Mouse (Mus musculus): ENCODE results near the gene Tsfm.
A peak's percentile ranks its signal among the peaks of the same experiment; 100 is the strongest.

Gene Tsfm

DNA sequence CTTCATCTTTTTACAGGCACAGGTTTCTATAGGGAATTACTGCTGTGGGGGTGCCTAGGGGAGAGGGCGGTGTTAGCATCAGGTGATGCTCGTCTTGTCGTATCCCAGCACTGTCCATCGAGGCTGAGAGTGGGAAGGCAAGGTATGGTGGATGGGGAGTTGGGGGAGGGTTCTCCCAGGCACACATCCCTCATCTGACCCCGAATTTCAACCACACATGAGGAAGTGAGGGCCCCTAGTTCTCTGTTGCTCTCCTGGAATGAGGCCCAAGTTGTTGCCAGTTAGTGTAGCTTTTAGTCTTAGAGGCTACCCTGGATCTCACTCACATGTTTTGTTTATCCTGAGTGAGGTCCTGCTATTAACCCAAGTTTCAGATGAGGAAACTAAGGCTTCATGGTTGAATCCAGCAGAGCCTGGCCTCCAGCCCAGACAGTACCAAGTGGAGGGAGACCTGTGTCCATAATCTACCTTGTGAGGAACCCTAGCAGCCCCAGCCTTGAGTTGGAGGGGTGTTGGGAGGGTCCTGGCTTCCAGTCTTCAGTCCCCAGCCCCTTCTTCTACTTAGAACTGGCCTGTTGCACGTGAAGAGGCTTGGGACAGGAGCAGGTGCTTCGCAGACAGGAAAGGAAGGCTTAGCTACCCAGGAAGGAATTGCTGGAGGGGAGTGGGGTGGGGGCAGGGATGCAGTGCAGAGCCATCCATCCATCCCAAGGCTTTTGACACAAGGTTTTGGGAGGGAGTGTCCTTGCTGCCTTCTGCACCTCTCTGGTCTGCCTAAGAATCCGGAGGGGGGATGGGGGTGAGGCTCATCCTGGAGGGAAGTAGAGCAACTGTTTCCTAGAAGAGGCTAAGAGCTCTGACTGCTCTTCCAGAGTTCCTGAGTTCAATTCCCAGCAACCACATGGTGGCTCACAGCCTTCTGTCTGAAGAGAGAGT lies 43.2 kb downstream of the Tsfm start:
- DNase-seq (ENCODE audit: low spot score in 2 of 2) = no peak

DNA sequence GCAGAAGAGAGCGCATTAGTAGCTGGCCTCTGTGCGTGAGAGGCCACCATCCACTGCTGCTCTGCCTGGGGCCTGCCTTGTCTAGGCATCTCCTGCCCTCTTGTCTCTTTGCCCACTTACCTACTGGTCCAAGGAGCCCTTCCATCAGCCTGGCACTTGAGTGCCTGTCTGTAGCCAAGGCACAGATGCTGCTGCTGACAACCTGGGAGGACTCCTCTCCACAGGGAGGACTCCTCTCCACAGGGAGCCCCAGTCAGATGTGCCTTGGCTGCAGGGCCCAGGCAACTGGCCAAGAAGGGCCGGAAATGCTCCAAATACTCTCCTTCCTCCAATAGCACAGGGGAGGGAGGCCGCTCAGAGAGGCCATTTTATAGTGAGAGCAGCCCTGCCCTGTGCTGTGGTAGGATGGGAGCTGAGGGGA lies 44.1 kb downstream of the Tsfm start:
- peak; percentile 60 to 70 for DNase-seq (ENCODE audit: low spot score in 2 of 2)

DNA sequence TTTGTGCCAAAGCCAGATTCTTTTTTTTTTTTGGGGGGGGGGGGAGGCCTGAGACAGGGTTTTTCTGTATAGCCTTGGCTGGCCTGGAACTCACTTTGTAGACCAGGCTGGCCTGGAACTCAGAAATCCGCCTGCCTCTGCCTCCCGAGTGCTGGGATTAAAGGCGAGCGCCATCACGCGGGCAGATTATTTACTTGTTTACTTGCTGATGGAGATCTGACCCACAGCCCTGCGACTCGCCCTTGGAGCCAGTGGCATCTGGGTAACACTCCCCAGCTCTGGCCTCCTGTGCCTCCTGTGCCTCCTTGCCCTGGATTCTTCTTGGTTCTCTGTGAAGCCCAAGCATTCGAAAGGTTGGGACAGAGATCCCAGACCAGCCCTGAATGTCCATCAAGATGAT lies 45.1 kb downstream of the Tsfm start:
- DNase-seq (ENCODE audit: low spot score in 2 of 2) = no peak

DNA sequence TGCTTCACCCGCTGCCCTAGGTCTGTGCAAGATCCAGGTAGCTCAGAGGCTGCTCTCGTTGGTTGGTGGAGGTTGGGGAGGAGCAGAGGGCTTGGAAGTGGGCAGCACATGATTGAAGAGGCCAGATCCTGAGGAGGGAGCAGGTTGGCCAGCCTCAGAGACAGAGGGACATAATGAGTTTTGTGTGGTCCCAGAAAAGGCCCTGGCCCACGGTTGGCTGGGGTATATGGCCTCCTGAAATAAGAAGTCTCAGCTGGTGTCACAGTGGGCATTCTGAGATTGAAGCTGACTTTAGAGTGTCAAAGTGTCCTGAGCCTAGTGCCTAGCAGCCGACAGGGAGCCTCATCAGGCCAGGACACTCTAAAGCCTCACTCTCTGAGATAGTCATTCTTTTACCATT lies 45.5 kb downstream of the Tsfm start:
- DNase-seq (ENCODE audit: low spot score in 2 of 2) = no peak

GRCm38 (mm10) chr10:126984189-126985004 lies 46.2 kb downstream of the Tsfm start:
- DNase-seq (ENCODE audit: low spot score in 2 of 2) = no peak

- no peak for DNase-seq (ENCODE audit: low spot score in 2 of 2)
These were observed 47.4 kb downstream of the Tsfm start for GRCm38 (mm10) chr10:126983193-126983725.

- no peak for DNase-seq (ENCODE audit: low spot score in 2 of 2)
These were observed 48.9 kb downstream of the Tsfm start for GRCm38 (mm10) chr10:126981746-126982145.

GRCm38 (mm10) chr10:126980933-126981530 lies 49.6 kb downstream of the Tsfm start:
- DNase-seq (ENCODE audit: low spot score in 2 of 2) = no peak

DNA sequence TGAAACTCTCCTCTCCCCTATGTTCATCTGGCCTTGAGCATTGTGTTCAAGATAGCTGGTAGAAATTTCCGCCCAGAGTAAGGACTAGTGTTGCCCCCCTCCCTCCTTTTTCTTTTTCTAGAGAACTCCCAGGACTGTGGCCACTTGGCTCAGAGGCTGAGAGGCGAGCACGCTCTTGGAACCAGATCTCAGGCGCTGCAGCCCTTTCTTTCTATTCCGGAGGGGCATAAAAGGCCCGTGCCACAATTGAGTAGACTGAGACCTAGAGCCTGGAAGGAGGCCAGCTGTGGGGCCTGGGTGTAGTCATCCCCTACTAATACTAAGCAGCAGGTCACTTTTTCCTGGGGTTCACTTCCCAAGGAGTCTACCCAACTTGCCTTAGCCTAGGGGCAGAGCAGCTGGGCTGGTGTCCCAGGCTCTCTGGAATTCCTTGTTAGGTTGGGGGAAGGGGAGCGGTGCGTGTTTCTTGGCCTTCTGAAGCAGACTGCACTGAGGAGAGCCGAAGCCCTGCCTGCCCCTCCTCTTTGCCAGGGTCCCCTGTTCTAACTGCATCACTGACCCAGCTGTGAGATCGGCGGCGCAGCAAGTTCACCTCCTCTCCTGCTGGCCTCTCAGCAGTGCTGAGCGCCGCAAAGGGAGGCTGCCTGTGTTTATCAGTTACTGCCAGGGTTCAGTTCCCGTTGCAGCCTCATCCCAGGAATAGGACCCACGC lies 50.3 kb downstream of the Tsfm start:
- peak in 1 of 2 experiments; percentile 48 for DNase-seq (ENCODE audit: low spot score in 2 of 2)

GRCm38 (mm10) chr10:126979636-126980151 lies 50.9 kb downstream of the Tsfm start:
- no peak for DNase-seq (ENCODE audit: low spot score in 2 of 2)

GRCm38 (mm10) chr10:126979121-126979635 lies 51.5 kb downstream of the Tsfm start:
- DNase-seq (ENCODE audit: low spot score in 2 of 2) = peak in 1 of 2 experiments; percentile 62

DNA sequence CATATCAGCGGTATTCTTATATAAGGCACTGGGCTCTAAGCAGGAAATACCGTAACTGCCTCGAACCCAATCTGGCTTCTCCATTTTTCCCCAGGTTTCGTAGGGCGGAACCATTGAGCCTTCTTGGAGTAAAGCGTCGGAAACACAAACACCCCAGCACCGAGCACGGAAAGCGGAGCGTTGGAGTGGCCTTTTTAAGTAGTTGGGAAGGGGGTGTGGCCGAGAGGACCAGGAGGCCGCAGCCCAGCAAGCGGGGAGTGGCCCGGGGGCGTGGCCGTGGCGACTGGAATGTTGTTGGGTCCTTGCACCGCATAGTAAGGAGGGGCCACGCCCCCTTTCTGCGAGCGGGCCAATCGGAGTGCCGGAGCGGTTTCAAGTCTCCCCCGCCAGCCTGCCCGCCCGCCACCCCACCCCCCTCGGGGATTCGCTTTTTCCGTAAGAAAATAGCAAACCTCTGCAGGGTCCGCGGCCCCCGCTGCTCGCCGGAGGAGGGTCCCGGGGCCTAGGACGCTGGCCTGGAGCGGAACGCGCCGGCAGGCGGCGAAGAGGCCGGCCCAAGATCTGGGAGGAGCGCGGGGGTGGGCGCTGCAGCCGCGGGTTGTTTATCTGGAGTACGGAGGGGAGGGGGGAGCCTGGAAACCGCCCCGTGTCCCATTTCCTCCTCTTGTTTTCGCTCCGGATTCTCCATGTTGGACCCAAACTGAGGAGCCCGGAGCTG lies 52.2 kb downstream of the Tsfm start, which contains the start of gene Ctdsp2:
Ctdsp2 (plus strand) TSS at position 441 of the 718 bp plus-strand sequence.
- DNase-seq (ENCODE audit: low spot score in 2 of 2) = peak; percentile 99 to 100

DNA sequence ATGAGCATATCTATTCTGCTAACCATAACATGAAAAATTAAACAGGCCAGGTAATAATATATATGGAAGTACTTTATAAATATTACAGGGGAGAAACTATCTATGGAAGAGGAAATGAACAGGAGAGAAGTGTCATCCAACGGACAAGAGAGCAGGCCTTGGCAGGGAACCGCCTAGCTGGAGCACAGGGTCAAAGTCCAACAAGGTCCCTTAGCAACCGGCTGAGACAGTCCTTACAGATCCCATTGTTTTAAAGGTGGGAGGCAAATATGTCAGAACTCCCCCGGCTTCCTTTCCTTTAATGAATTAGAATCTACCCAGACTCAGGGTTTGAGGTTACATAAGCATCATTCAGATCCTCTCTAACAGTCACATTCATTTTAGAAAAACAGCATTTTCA lies 53.6 kb downstream of the Tsfm start:
- DNase-seq (ENCODE audit: low spot score in 2 of 2) = no peak

- no peak for DNase-seq (ENCODE audit: low spot score in 2 of 2)
These were observed 54.9 kb downstream of the Tsfm start for GRCm38 (mm10) chr10:126975706-126976105.

DNA sequence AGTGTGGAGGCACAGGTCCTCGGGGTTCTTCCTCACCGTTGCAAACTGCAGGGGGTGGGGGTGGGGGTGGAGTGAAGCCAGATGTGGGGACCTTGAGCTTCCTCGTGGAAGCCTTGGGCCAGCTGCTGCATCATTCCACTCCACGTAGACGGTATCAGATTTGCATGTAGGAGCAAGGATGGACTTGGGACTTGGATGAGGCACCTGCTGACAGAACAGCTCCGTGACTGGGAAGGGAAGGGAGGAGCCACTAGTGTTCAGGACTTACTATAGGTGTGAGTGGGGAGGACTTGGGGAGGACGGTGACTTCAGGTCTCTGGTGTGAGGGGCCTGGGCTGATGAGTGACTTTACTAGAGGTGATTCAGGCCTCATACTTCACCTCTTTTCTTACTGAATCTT lies 57.7 kb downstream of the Tsfm start:
- no peak for DNase-seq (ENCODE audit: low spot score in 2 of 2)

DNA sequence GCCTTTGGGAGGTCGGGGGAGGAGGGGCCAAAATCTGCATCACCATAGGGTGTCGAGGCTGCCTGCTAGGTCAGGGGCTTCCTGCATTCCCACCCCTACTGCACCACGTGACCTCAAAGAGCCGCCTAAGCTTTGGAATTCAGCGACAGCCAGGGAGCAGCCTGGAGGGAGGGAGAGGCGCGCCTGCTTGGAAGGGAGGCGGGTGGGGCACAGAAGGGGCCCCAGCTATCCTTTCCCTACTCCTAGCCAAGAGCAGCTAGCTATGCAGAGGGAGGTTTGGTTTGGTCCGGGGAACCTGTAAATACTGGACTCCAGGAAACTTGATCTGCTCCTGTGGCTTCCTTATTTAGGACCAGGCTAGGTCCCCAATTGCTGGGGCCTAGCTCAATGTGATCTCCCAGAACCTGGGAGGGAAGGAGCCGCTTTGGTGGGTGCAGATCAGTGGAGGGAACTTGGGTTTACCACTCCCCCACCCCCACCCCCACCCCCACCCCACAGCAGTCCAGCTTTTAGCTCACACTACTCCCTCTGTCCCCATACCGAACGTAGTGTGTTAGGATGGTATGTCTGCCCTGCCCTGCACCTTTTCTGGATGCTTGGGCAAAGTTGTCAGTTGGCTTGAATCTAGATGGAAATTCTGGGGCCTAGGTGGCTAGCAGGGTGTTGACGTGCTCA lies 58.5 kb downstream of the Tsfm start:
- DNase-seq (ENCODE audit: low spot score in 2 of 2) = peak in 1 of 2 experiments; percentile 61

GRCm38 (mm10) chr10:126971363-126972050 lies 59.1 kb downstream of the Tsfm start:
- DNase-seq (ENCODE audit: low spot score in 2 of 2) = no peak

DNA sequence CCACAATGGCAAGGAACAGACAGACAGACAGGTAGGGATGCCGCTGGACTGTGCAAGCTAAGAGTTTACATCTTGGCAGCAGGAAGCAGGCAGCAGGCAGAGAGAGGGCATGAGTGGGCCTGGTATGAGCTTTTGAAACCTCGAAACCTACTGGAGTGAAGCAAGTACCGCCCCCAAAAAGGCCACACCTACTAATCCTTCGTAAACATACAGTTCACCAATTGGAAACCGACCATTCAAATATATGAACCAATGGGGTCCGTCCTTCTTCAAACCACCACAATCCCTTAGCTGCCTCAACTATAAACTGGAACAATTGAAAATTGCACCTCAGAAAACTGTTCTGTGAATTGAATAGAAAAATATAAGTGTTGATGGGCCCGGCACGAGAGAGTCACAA lies 66.8 kb downstream of the Tsfm start:
- no peak for DNase-seq (ENCODE audit: low spot score in 2 of 2)

DNA sequence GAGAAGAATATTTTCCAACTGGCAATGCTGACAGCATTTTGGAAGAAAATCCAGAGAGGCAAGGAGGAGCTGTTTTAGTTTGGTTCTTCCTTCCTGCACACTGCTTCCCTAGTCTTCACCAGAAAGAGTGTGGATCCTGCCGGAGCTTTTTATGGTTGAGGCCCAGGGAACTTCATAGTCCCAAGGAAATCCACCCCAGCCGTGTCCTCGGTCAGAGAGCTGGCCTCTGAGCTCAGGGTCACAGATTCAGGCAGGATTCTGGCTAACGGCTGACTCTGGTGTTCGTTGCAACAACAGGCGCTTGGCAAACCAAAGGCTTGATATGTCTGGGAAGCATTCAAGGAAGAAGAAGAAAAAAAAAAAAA lies 67.7 kb downstream of the Tsfm start:
- DNase-seq (ENCODE audit: low spot score in 2 of 2) = no peak

Data from urinary bladder, adult 18-20 months (tissue).